Mouse (Mus musculus) retina, postnatal 1 day (tissue): ENCODE data around the gene Neu3.
"Not testable (repeated sequence)": the region's sequence is repeated elsewhere in the genome, so short reads cannot be mapped to it uniquely, and the experiment has no call there.

Experiments
- DNase-seq: peaks from one replicate; pipeline ENCODE4 v3.0.0-alpha.2; 2012

Gene Neu3

DNA sequence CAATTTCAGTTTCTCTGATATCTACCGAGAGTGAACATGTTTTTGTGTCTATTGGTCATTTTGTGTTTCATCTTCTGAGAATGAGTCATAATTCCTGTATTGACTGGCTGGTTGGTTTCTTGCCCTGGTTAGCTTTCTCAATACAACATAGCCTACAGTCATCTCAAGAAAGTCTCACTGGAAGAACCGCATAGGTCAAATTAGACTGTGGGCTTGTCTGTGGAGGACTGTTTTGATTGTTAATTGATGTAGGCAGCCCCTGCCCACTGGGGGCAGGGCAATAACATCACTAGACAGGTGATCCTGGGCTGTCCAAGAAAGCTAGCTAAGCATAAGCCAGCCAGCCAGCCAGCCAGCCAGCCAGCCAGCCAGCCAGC is 5.6 kb upstream of the Neu3 start:
- DNase-seq = no peak

DNA sequence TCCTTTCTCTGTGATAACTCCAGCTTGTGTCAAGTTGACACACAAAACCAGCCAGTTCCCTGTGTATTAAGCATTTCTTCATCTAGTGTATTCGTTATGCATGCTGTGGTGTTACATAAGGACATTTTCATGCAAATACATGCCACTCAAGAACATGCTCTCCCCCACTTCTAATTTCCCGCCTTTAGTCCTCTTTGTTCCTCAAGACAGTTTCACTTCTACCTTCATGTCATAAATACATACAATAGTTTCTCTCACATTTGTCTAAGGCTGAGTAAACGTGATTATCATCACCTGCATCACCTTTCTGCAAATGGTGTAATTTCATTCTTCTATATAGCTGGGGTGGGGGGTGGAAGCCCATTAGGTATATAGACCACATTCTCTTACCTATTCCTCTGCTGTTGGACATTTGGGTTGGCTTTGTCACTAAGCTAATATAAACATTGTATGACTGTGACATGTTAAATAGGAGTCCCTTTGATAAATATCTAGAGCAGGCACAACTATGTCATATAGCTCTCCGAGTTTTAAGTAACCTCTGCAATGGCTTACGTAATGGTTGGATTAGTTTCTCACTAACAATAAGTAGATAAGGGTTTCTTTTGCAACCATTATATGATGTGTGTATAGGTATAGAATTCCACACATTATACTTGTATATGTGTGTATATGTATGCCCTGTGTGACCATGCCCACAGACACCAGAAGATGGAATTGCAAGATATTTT is 5.1 kb upstream of the Neu3 start:
- DNase-seq = no peak

DNA sequence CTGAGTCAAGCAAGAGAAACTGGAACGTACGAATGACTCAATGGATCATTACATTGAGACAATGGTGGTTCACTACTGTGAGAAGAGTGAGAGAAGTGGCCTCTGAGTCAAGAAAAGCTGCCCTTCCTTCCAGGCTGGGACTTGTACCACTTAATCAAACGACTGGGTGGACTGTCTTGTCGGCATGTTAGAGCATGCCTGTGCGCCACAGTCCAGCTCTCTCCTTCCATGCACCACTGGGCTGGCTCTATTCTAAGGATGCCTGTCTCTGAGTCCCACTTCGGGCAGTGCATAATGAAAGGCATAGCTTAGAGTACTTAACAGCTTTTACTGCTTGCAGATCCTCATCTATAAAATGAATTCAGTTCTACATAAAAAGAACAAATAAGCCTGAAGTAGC is 2.1 kb downstream of the Neu3 start:
- DNase-seq = no peak

DNA sequence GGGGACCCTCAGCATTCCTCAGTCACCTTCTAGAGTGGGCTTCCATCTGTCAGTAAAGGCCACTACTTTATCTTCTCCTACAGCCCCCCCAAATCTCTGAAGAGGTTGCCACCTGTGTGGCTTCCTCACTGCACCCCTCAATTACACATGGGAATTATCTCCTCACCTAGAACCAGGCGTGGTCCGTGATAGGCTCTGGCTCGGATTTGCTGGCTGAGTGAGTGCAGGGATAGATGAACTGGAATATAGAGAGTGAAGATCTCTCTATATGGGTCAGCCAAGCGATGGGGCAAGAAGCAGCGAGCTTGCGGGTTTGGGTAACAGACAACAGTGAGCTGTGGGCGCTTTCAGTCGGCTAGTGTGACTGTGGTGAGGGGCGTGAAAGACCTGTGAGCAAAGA is 2.7 kb downstream of the Neu3 start:
- DNase-seq = no peak

DNA sequence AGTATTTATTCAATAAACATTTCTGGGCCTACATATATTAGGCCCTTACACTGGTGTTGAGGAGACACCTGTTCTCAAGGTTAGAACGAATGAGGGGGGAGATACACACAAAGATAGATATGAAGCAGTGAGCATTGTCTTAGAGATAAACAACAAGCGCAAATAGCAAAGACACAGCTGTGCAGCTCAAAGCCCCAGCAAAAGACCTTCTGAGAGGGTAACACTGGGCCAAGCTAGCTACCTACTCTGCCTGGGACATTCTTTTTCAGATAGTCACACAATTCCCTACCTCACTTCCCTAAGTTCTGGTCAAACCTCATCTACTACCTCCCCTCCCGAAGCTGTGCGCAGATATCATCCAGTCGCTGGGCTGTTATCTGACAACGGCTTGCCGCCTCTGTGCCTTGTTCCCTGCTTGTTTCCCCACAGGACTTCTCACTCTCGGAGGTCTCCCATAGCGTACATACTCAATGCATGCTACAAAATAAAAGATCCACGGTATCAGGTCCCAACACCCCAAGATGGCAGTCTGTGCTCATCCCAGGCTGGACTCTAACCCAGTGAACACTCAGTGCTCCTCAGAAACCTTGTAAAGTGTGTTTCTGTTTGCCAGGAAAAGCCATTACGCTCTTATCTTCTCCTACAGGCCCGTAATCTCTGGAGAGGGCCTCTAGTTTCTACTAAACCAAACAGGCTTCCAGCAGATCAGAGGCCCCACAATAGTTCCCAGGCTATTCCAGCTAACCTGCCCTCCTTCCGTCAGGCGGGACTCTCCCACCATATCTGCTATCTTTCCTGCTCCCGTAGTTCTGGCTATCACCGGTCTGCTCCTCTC is 3.4 kb downstream of the Neu3 start:
- DNase-seq = no peak

DNA sequence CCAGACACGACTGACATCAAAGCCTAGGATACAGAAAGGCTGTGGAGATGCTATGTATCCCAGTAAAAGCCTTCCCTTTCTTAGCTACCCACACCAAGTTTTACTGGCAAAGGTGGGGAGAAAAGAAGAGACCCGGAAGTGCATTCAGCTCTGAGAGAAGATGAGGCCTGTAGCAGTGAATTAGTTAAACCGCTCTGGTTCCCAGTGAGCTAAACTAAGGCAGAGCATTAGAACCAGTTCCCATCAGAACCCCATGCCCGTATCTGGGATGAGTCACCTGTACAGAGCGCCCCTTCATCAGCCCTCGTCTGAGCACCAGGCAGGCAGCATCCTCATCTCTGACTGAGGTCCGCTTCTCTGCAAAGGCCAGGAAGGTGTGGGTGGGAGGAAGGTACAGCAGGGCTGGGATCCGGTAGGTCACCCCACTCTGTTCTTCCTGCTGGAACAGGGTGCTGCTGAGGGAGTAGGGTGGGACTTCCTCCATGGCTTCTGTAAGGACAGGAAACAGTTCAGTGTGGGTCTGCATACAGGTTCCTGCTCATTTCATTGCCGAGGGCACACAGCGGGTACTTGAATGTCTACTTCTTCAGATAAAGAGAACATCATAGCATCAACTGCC is 5.1 kb downstream of the Neu3 start:
- no peak for DNase-seq

DNA sequence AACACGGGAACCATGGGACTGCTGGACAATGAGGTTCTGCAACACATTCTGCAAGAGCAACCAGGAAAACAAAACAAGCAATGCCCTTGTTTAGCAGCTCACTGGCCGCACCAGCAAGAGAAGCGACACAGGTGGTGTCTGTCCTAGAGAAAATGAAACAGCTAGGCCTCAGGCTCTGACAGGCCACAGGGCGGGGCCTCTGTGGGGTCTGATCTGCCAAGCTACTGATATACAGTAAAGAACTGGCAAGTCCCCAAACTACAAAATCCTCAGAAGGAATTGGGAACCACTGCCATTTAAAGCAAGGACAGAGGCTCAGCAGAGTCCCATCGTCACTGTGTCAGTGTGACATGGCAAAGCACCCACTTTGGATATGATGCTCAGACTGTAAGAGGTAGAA is 5.8 kb downstream of the Neu3 start:
- DNase-seq = no peak

DNA sequence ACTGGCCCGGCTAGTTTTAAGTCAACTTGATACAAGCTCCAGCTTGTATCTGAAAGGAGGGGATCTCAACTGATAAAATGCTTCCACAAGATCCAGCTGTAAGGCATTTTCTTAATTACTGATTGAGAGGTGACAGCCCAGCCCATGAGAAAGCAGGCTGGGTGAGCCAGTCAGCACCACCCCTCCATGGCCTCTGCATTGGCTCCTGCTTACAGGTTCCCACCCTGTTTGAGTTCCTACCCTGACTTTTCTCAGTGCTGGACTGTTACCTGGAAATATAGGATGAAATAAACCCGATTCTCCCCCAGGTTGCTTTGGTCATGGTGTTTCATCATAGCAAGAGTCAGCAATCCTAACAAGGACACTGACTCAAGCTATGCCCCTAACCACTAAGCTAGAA is 6.3 kb downstream of the Neu3 start:
- DNase-seq = no peak

DNA sequence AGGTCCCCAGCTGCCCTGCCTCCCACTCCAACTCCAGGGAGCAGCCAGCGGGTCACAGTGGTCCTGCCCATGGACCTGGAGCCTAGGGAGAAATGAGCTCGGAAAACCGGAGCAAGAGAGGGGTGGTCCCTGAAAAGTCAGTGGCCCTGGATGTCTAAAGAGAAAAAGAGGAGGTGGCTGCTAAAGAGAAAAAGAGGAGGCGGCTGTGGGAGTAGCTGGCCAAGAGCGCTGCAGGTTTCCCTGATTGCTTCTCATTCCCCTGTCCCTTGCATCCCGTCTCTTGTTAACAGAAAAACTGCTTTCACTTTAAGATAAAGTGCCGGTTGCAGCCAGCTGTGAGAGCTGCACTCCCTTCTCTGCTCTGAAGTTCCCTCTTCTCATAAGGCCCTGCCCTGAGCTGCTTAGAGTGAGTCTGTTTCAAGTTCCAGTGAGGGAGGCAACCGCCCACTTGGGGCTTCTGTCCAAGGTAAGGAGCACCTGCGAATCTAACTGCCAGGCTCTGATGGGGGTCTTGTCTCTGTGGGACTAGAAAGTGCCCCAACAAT is 10.0 kb downstream of the Neu3 start:
- DNase-seq = not testable (repeated sequence)

DNA sequence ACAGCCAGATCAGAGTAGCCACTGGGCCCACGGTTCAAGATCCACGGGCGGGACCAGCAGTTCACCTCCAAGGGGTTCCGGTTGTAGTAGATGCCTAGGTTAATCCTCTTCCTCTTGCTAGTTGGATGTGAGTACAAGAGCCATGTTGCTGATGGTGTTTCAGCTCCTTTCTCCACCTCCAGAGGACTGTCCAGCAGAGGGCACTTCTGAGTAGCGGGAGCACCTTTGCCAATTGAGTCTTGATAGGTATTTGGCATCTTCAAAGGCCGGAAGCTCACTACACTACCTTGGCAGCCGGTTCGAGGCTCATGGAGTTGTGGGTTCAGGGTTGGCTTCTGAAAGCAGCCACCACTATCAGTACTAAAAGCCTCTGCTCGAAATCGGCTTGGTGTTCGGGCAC is 14.8 kb downstream of the Neu3 start:
- DNase-seq = peak; percentile 36

DNA sequence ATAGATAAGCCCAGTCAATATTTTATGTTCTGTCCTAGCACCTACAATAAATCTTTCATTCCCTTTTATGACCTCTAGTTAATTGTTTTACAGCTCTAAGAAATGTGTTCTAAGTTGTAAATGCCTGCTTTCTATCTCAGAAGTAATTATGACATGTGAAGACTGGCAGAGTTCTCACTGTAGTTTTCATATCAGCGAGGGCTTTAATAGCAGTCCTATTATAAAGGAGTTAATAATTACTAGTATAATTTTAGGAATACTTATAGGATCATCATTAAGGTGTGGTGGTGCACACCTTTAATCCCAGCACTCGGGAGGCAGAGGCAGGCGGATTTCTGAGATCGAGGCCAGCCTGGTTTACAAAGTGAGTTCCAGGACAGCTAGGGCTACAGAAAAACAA is 16.6 kb downstream of the Neu3 start:
- no peak for DNase-seq

DNA sequence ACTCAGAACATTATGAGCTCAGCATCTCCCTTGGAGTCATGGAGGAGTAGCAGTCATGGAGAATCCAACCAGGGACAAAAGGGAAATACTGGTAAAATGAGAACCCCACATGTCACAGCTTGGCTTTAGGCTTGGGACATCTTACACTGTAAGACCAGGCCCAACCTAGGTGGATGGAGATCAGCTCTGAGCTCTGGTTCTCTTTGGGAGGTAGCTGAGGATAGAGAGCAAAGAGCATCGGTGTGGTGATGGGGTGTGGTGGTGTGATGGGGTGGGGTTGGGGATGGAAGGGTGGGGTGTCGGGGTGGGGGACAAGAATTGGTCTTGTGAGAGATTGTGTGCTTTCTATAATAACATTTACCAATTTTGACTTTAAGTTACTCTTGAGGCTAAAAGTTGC is 17.4 kb downstream of the Neu3 start:
- DNase-seq = no peak

DNA sequence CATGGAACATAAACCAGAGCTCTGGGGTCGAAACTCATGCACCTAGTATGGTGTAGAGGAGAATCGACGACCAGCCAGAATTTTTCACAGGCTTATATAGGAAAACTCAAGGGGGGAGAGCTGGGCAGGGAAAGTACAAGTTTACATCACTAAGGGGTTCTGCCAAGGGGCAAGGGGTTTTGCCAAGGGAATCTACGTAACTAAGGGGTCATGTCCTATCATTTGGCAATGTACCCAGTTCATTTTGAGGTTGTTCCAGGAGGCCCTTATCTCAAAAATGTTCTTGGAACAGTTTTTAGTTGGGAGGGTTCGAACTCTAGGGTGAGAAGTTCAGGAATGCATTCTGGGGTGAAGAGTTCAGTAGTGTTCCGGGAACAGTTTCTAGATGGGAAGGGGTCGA is 21.2 kb downstream of the Neu3 start:
- not testable (repeated sequence) for DNase-seq

DNA sequence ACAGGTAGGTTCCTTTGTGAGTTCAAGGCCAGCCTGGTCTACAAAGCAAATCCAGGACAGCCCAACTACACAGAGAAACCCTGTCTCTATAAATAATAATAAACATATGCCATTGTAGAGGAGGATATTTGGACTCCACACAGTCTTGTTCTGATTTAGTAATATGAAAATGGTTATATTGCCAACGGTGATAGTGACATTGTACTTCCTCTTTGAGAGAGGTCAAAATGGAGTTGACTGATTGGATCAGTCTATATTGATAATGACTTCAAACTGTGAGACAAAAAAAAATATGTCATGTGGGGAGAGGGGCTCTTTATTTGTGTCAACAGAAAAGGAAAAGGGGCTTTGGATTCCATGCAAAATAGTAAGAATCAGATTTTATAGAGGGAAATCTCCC is 22.9 kb downstream of the Neu3 start:
- DNase-seq = no peak

DNA sequence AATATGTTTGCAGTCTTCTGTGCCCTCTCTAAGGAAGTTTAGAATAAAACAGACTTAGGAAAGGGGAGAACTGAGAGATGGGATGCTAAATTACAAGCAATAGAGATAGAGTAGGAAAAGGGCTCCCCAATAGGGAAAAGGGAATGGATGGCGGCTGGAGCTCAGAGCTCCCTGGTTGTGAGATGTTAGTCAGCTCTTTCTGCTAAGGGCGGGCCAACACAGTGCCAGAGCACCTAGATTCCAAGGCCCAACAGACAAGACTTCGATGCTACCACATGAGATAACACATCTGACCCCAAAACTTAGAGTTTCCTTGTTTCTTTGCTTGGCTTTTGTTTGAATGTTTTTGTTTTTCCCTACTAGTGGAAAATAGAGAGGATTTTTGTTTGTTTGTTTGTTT is 24.2 kb downstream of the Neu3 start:
- DNase-seq = not testable (repeated sequence)

DNA sequence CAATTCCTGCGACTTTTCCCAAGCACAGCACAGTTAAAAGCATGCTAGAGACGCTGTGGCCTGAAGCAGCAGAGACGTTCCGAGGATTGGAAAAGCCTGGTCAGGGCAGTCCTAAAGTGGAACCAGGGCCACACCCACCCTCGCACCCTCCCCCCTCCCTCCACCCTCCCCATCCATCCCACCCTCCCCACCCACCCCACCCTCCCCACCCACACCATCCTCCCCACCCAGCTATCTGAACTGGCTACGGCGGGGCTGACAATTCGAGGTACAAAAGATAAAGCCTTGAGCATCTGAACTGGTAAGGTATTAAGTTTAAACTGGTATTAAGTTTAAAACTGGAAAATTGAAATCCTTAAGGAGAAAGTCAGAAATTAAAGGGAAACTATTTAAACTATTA is 24.7 kb downstream of the Neu3 start:
- no peak for DNase-seq

DNA sequence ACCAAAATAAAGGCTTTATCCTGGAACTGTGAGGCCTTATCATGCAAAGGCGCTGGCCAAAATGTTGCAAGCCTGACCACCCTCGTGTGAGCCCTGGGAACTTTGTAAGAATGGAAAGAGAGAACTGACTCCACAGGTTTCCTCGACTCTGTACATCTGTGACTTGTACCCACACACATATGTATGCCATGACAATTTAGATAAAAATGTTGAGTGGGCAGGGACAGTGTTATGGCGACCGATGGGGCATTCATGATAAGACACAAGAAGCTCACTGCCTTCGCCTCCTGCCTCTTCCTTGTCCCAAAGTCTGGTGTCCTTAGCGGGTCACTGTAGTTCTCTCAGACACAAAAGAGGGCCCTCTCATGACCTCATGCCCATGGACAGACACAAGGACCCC is 29.1 kb downstream of the Neu3 start:
- no peak for DNase-seq

DNA sequence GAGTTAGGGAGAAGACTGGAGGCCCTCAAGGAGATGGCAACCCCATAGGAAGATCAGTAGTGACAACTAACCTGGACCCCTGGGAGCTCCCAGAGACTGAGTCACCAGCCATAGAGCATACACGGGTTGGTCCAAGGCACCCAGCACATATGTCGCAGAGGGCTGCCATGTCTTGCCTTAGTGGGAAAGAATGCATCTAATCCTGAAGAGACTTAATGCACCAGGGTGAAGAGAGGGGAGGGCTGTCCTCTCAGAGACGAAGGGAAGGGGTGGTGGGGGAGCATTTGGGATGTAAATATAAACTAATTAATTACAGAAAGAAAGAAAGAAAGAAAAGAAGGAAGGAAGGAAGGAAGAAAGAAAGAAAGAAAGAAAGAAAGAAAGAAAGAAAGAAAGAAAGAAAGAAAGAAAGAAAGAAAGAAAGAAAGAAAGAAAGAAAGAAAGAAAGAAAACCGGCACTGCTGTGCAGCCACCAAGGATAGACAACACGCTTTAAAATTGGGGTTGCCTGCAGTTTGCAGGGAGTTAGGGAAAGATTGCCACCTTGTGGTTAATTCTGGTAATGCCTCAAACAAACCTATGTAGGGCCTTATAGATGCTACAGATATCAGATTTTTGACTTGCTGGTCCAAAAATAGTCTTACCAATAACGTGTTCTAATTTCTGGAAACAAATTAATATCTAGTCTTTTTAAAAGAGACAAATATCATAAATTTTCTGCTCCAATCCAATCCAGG is 30.1 kb downstream of the Neu3 start:
- DNase-seq = peak; percentile 87

DNA sequence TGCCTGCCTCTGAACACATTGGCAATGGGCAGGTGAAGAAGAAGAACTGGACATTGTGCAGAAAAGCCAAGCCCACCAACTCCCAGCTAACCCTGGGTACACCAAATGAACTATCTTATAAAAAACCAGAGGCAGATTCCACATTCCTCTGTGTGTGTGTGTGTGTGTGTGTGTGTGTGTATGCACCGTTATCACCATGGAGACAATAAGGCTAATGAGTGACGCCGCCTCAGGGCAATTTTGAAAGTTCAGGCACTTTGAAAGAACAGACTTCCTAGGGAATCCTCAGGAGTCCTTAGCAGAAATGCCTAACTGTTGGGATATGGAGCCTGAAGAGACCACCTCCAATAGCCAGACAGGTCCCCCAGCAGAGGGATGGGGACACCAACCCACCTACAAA is 31.0 kb downstream of the Neu3 start:
- DNase-seq = peak; percentile 60

DNA sequence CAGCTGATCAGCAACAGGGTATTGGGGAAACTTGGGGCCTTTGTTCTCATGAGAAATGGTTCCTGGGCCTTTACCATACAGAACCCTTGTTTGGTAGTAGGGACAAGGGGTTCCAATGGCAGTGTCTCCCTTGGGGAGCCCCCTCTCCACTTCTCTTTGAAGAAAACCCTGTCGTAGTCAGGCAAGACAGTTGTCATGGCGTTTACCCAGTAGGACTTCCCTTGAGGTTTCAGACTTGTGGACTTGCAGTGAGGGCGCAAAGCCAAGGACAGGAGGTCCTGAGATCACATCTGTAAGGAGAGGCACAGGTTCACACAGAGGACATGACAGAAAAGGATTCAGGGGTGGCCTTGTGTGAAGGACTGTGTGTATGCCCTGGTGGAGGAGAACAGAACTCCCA is 31.7 kb downstream of the Neu3 start:
- DNase-seq = peak; percentile 12

DNA sequence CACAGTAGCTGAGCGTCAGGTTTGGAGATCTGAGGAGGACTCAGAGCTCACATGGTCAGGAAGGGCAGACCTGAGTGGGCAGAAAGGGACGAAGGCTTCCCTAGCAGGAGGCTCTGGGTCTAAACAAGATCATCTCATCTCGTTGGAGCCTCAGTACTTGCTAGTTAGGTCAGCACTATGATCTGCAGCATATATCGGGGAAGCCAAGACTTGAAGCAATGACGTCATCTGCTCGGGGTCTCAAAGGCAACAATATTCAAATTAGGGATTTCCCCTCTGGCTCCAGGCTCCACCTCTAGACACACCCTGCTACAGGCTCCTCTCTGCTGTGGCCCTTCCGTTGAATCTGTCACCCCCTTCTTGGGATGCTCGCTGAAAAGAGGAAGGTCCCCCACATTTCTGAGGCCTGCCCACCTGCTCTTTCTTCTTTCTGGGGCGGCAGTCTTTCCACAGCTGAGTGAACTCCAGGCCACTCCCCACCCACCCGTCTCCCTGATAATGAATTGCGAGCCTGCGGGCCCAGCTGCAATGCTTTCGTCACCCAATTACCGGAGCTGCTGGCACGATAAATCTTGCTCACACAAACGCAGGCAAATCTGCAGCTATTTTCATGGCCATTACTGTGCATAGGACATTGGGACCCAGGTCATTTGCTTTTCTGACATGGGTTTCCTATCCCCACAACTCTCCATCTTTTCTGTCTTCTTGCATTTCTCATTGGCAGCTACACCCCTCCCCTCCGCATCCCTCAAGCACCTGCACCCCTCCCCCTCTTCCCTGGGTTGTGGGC is 32.8 kb downstream of the Neu3 start:
- peak; percentile 78 for DNase-seq

DNA sequence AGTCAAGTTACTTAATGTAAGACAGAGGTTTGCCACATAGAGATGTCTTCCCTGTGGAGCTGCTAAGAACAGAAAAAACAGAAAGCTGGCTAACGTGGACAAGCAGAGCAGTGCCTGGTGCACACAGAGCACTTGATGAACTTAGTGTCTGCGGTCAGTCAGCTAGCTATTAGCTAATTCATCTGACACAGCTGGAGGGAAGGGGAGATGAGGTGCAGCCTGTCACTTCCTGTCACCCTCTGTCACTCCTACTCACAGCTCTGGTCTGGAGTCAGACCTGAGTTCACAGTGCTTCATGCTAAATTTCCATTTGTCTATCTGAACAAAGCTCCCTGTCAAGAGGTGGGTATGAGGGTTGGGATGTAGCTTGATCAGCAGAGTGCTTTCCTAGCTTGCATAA is 34.1 kb downstream of the Neu3 start:
- DNase-seq = peak; percentile 22
